Mouse (Mus musculus) embryo, embryonic 9.5 days (tissue): ENCODE data around the gene Ctsm.
"Not testable (repeated sequence)": the region's sequence is repeated elsewhere in the genome, so short reads cannot be mapped to it uniquely, and the experiment has no call there.

Experiments used
- DNase-seq: peaks from one replicate; pipeline ENCODE4 v3.0.0-alpha.2; 2017; ENCODE audit errors: extremely low spot score

Gene Ctsm

GRCm38 (mm10) chr13:61541631-61542030, at the start of gene Ctsm:
Gene Ctsm (minus strand): TSS chr13:61541839.
- no peak for DNase-seq

GRCm38 (mm10) chr13:61570027-61570426, 28.4 kb upstream of the Ctsm start, which contains the start of gene Cts3:
Gene Cts3 (minus strand): TSS chr13:61570127.
- DNase-seq = no peak

GRCm38 (mm10) chr13:61568074-61568473, 26.4 kb upstream of the Ctsm start, which contains the start of gene Gm49352:
Gene Gm49352 (minus strand): TSS chr13:61568174.
- DNase-seq = not testable (repeated sequence)
